Mouse (Mus musculus) myocyte (in vitro differentiated cells): Measurements from ENCODE around the gene Pard6a. TPM values are rescaled to one million over a fixed set of nuclear protein-coding genes. Genes with fewer than 3 reads are reported as not detected.

Experiments
- H3K27me3 ChIP-seq: one replicate; pipeline ENCODE4 v1.6.1; 2011; ENCODE audit not compliant: control insufficient read depth, insufficient read depth, insufficient read length
- H3K36me3 ChIP-seq: one replicate; pipeline ENCODE4 v1.6.1; 2011; ENCODE audit not compliant: control insufficient read depth, insufficient read depth
- H3K4me2 ChIP-seq: one replicate; pipeline ENCODE4 v1.6.1; 2011; ENCODE audit warnings: low read depth, control low read depth
- H3K4me3 ChIP-seq: one replicate; pipeline ENCODE4 v1.5.1; 2011; ENCODE audit warnings: mild to moderate bottlenecking, control low read depth, moderate library complexity
- H3K79me2 ChIP-seq: one replicate; pipeline ENCODE4 v1.6.1; 2011; ENCODE audit not compliant: control insufficient read depth, insufficient read depth
- H3ac ChIP-seq: one replicate; pipeline ENCODE4 v1.6.1; 2011; ENCODE audit not compliant: control insufficient read depth, insufficient read length
- CEBPB ChIP-seq: IDR thresholded peaks from 2 replicates; pipeline ENCODE4 v1.6.1; 2011; ENCODE audit warnings: mild to moderate bottlenecking, moderate library complexity; ENCODE audit not compliant: poor library complexity, insufficient read depth, severe bottlenecking
- E2F4 ChIP-seq: IDR thresholded peaks from one replicate; pipeline ENCODE4 v1.6.1; 2011; ENCODE audit warnings: mild to moderate bottlenecking, control low read depth, moderate library complexity; ENCODE audit not compliant: insufficient read depth
- MAX ChIP-seq: IDR thresholded peaks from one replicate; pipeline ENCODE4 v1.6.1; 2011; ENCODE audit warnings: low read depth, mild to moderate bottlenecking, control low read depth
- MYOD1 ChIP-seq, 3 experiments: IDR thresholded peaks; one replicate each; pipeline ENCODE4 v1.6.1; 2011; ENCODE audit warnings: control low read depth in 2 of 3, low read depth in 2 of 3, mild to moderate bottlenecking in 2 of 3, moderate library complexity in 1 of 3; ENCODE audit not compliant: insufficient read length in 2 of 3, control insufficient read depth in 1 of 3
- MYOG ChIP-seq, 3 experiments: IDR thresholded peaks; one replicate each; pipeline ENCODE4 v1.6.1; 2011; ENCODE audit warnings: control low read depth in 2 of 3, low read depth in 2 of 3, mild to moderate bottlenecking in 2 of 3; ENCODE audit not compliant: insufficient read length in 2 of 3, control insufficient read depth in 1 of 3, insufficient read depth in 1 of 3
- POLR2A ChIP-seq: IDR thresholded peaks from one replicate; pipeline ENCODE4 v1.6.1; 2011; ENCODE audit warnings: low read depth, mild to moderate bottlenecking, control low read depth, moderate library complexity; ENCODE audit not compliant: insufficient read length
- POLR2AphosphoS2 ChIP-seq: IDR thresholded peaks from one replicate; pipeline ENCODE4 v1.6.1; 2011; ENCODE audit warnings: low read depth, control low read depth; ENCODE audit not compliant: insufficient read length
- REST ChIP-seq: IDR thresholded peaks from one replicate; pipeline ENCODE4 v1.6.1; 2011; ENCODE audit warnings: mild to moderate bottlenecking, control low read depth, moderate library complexity; ENCODE audit not compliant: insufficient read depth, insufficient read length
- SRF ChIP-seq: IDR thresholded peaks from one replicate; pipeline ENCODE4 v1.6.1; 2011; ENCODE audit warnings: low read depth; ENCODE audit not compliant: control insufficient read depth, insufficient read length
- TCF12 ChIP-seq: IDR thresholded peaks from one replicate; pipeline ENCODE4 v1.6.1; 2011; ENCODE audit warnings: mild to moderate bottlenecking, control low read depth; ENCODE audit not compliant: poor library complexity, insufficient read depth, severe bottlenecking
- TCF3 ChIP-seq: IDR thresholded peaks from one replicate; pipeline ENCODE4 v1.6.1; 2011; ENCODE audit warnings: low read depth, control low read depth; ENCODE audit not compliant: insufficient read length
- USF1 ChIP-seq: IDR thresholded peaks from one replicate; pipeline ENCODE4 v1.6.1; 2011; ENCODE audit warnings: low read depth, mild to moderate bottlenecking, control low read depth, moderate library complexity
- polyA plus RNA-seq: library from polyadenylated mRNA; unstranded; fragments of >200 nt; fragmentation: generic; extraction: Trizol; gene quantifications from one replicate; pipeline ENCODE4 v1.2.1, GENCODE M21; 2012; ENCODE audit warnings: missing spikeins

Pard6a gene
- polyA plus RNA-seq, 1 experiment = 32.1 TPM

DNA sequence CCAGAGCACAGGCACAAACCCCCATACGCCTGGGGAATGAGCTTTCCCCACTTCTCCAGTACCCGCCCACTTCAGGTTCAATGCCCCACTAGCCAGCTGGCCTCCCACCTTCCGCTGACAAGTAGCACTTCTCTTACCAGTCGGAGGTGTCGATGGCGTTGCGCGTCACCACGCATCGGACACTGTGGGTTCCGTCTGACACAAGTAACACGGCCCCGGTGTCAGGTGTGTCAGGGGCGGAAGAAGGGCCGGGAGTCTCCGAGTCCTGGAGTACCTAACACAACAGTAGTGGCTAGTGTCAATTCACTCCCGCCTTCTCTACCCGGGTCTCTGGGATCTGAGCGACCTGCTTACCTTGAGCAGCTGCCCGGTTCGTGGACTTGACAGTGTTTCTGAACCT, 382 bp upstream of the Pard6a start:
- Histone ChIP-seq H3K36me3 (peaks cover 3% of the 10 kb centered on the region), H3K27me3 (no peaks in the 10 kb centered on the region), H3K4me3 (peak overlapping the region; percentile 91), H3K79me2 (no peaks in the 10 kb centered on the region), H3K4me2 (peak overlapping the region; percentile 99), H3ac (peak overlapping the region; percentile 6)
- TF ChIP-seq SRF = no peak
- TF ChIP-seq TCF3 = no peak
- TF ChIP-seq MYOG (IDR thresholded peaks at IDR 0.05; ENCODE audit: control insufficient read depth in 1 of 3, insufficient read depth in 1 of 3, insufficient read length in 2 of 3, low read depth in 2 of 3) = no peak
- no peak for TF ChIP-seq E2F4
- TF ChIP-seq MYOD1 (IDR thresholded peaks at IDR 0.05; ENCODE audit: control insufficient read depth in 1 of 3, insufficient read length in 2 of 3, low read depth in 2 of 3) = no peak
- no peak for TF ChIP-seq POLR2AphosphoS2
- no peak for TF ChIP-seq MAX
- TF ChIP-seq TCF12 = no peak
- TF ChIP-seq POLR2A = no peak
- TF ChIP-seq REST = no peak

DNA sequence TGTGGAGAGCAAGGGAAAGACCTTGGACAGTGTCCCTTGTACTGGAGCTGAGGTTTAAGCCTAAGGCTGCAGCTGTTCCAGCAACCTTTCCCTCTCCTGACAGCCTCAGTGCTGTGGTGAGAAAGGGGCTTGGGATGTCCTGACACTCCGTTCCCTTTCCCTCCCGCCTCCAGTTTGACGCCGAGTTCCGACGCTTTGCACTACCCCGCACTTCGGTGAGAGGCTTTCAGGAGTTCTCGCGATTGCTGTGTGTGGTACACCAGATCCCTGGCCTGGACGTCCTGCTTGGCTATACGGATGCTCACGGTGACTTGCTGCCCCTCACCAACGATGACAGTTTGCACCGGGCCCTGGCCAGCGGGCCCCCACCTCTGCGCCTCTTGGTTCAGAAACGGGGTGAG, 1.1 kb downstream of the Pard6a start:
- no peaks in the 10 kb centered on the region for H3K36me3 ChIP-seq
- TF ChIP-seq USF1 = no peak
- TF ChIP-seq MYOD1 (IDR thresholded peaks at IDR 0.05; ENCODE audit: control insufficient read depth in 1 of 3, insufficient read length in 2 of 3, low read depth in 2 of 3) = no peak
- TF ChIP-seq TCF12 = no peak
- no peak for TF ChIP-seq POLR2A
- TF ChIP-seq POLR2AphosphoS2 = no peak
- no peak for TF ChIP-seq SRF
- no peak for TF ChIP-seq MAX
- no peak for TF ChIP-seq TCF3
- TF ChIP-seq E2F4 = no peak
- no peak for TF ChIP-seq MYOG (IDR thresholded peaks at IDR 0.05; ENCODE audit: control insufficient read depth in 1 of 3, insufficient read depth in 1 of 3, insufficient read length in 2 of 3, low read depth in 2 of 3)
- no peak for TF ChIP-seq REST
- H3ac ChIP-seq = no peak overlapping the region
- no peaks in the 10 kb centered on the region for H3K27me3 ChIP-seq
- peak overlapping the region; percentile 91 for H3K4me3 ChIP-seq
- peak overlapping the region; percentile 69 for H3K4me2 ChIP-seq
- peaks cover 8% of the 10 kb centered on the region for H3K79me2 ChIP-seq

- Histone ChIP-seq H3K4me2 (no peak overlapping the region), H3K36me3 (no peaks in the 10 kb centered on the region), H3K27me3 (no peaks in the 10 kb centered on the region), H3ac (no peak overlapping the region), H3K4me3 (no peak overlapping the region), H3K79me2 (peaks cover 8% of the 10 kb centered on the region)
- TF ChIP-seq POLR2AphosphoS2 (peak; percentile 17), TCF3 (no peak)
Measured at GRCm38 (mm10) chr8:105702731-105703415, 1.9 kb downstream of the Pard6a start.

- TF ChIP-seq MYOD1 (IDR thresholded peaks at IDR 0.05; ENCODE audit: control insufficient read depth in 1 of 3, insufficient read length in 2 of 3, low read depth in 2 of 3) = no peak
- TF ChIP-seq TCF12 = no peak
- TF ChIP-seq REST = no peak
- TF ChIP-seq POLR2AphosphoS2 = no peak
- TF ChIP-seq TCF3 = no peak
- no peak for TF ChIP-seq MAX
- no peak for TF ChIP-seq POLR2A
- TF ChIP-seq E2F4 = no peak
- no peak for TF ChIP-seq USF1
- no peak for TF ChIP-seq SRF
- TF ChIP-seq CEBPB = no peak
- no peak for TF ChIP-seq MYOG (IDR thresholded peaks at IDR 0.05; ENCODE audit: control insufficient read depth in 1 of 3, insufficient read depth in 1 of 3, insufficient read length in 2 of 3, low read depth in 2 of 3)
- no peak overlapping the region for H3ac ChIP-seq
- H3K4me2 ChIP-seq = no peak overlapping the region
- H3K79me2 ChIP-seq = peaks cover 8% of the 10 kb centered on the region
- no peak overlapping the region for H3K4me3 ChIP-seq
- no peaks in the 10 kb centered on the region for H3K27me3 ChIP-seq
- no peaks in the 10 kb centered on the region for H3K36me3 ChIP-seq
Measured at GRCm38 (mm10) chr8:105704146-105704812, 3.3 kb downstream of the Pard6a start.

GRCm38 (mm10) chr8:105704955-105705354, 4.0 kb downstream of the Pard6a start:
- no peaks in the 10 kb centered on the region for H3K27me3 ChIP-seq
- no peak overlapping the region for H3ac ChIP-seq
- H3K36me3 ChIP-seq = no peaks in the 10 kb centered on the region
- no peak overlapping the region for H3K4me3 ChIP-seq
- no peak overlapping the region for H3K4me2 ChIP-seq
- TF ChIP-seq TCF12 = no peak
- TF ChIP-seq POLR2A = no peak
- no peak for TF ChIP-seq TCF3
- TF ChIP-seq MAX = no peak
- TF ChIP-seq USF1 = no peak
- TF ChIP-seq POLR2AphosphoS2 = no peak
- no peak for TF ChIP-seq MYOD1 (IDR thresholded peaks at IDR 0.05; ENCODE audit: control insufficient read depth in 1 of 3, insufficient read length in 2 of 3, low read depth in 2 of 3)
- no peak for TF ChIP-seq MYOG (IDR thresholded peaks at IDR 0.05; ENCODE audit: control insufficient read depth in 1 of 3, insufficient read depth in 1 of 3, insufficient read length in 2 of 3, low read depth in 2 of 3)
- no peak for TF ChIP-seq REST
- no peak for TF ChIP-seq CEBPB
- TF ChIP-seq SRF = no peak
- no peak for TF ChIP-seq E2F4
- H3K79me2 ChIP-seq = peaks cover 8% of the 10 kb centered on the region
